Mouse (Mus musculus): ENCODE measurements around the gene Ttc39a.

GRCm38 (mm10) chr4:109445397-109445796 is 39.0 kb downstream of the Ttc39a start:
- TF ChIP-seq CTCF (IDR thresholded peaks at IDR 0.05; ENCODE audit: extremely low read depth, insufficient read depth, insufficient read length, insufficient replicate concordance), result no peak
- TF ChIP-seq POLR2A (IDR thresholded peaks at IDR 0.05; ENCODE audit: low read depth, low read length), result no peak
